Mouse (Mus musculus) liver, postnatal 0 days (tissue): Measurements from ENCODE around the gene Ptprd. TPM values are rescaled to one million over a fixed set of nuclear protein-coding genes. Genes with fewer than 3 reads are reported as not detected.

Experiments
- ATAC-seq: fragments of 200-750 bp; cut with Nextera tagmentation; 2 replicates; pipeline ENCODE4 v1.8.0; 2017; ENCODE audit warnings: mild to moderate bottlenecking, moderate library complexity
- DNase-seq: peaks from one replicate; pipeline ENCODE4 v3.0.0-alpha.2; 2016
- H3K27ac ChIP-seq: fragments of 300-500 bp; sonication (generic); 2 replicates; pipeline ENCODE4 v1.5.1; 2014; ENCODE audit warnings: antibody characterized with exemption, moderate library complexity, mild to moderate bottlenecking, low read depth
- H3K27me3 ChIP-seq: fragments of 300-500 bp; sonication (generic); 2 replicates; pipeline ENCODE4 v1.6.1; 2014; ENCODE audit warnings: low read length, control low read depth, mixed read lengths; ENCODE audit not compliant: insufficient read depth
- H3K36me3 ChIP-seq: fragments of 300-500 bp; sonication (generic); replicated peaks from 2 replicates; pipeline ENCODE4 v1.6.1; 2014; ENCODE audit warnings: mild to moderate bottlenecking, control low read depth, low read length, moderate library complexity, mixed read lengths; ENCODE audit not compliant: insufficient read depth
- H3K4me1 ChIP-seq: fragments of 300-500 bp; sonication (generic); 2 replicates; pipeline ENCODE4 v1.6.1; 2014; ENCODE audit warnings: antibody characterized with exemption, mild to moderate bottlenecking, control low read depth; ENCODE audit not compliant: insufficient read depth
- H3K4me2 ChIP-seq: fragments of 300-500 bp; sonication (generic); 2 replicates; pipeline ENCODE4 v1.6.1; 2014; ENCODE audit warnings: low read depth, mild to moderate bottlenecking, low read length, moderate library complexity, mixed read lengths
- H3K4me3 ChIP-seq: fragments of 300-500 bp; sonication (generic); 2 replicates; pipeline ENCODE4 v1.5.1; 2014; ENCODE audit warnings: low read depth, low read length
- H3K9ac ChIP-seq: fragments of 300-500 bp; sonication (generic); replicated peaks from 2 replicates; pipeline ENCODE4 v1.6.1; 2014; ENCODE audit warnings: mild to moderate bottlenecking, moderate library complexity
- H3K9me3 ChIP-seq: fragments of 300-500 bp; sonication (generic); 2 replicates; pipeline ENCODE4 v1.6.1; 2016; ENCODE audit warnings: mild to moderate bottlenecking, control low read depth, low read length, mixed read lengths
- CTCF ChIP-seq: sonication (generic); IDR thresholded peaks from 2 replicates; pipeline ENCODE4 v1.5.1; 2016; ENCODE audit warnings: antibody characterized with exemption, low read depth
- EP300 ChIP-seq: IDR thresholded peaks from 2 replicates; pipeline ENCODE4 v1.6.1; 2016; ENCODE audit warnings: antibody characterized with exemption, low read depth, mild to moderate bottlenecking
- WGBS: fragments of 180-500 bp; shearing (Covaris S2); extraction: QIAGEN DNeasy Blood & Tissue Kit; methylation state at CpG from one replicate; pipeline ENCODE4 v1.1.7; 2014; ENCODE audit not compliant: insufficient replicate concordance; 5-methylcytosine and 5-hydroxymethylcytosine counted together
- polyA plus RNA-seq: library from polyadenylated mRNA; unstranded; fragments of >200 nt; fragmentation: Nextera tagmentation; extraction: Ambion mirVana; gene quantifications from 2 replicates; pipeline ENCODE4 v1.2.1, GENCODE M21; 2015

Ptprd gene
- polyA plus RNA-seq, 1 experiment from 2014 or later = 9.3 TPM

DNA sequence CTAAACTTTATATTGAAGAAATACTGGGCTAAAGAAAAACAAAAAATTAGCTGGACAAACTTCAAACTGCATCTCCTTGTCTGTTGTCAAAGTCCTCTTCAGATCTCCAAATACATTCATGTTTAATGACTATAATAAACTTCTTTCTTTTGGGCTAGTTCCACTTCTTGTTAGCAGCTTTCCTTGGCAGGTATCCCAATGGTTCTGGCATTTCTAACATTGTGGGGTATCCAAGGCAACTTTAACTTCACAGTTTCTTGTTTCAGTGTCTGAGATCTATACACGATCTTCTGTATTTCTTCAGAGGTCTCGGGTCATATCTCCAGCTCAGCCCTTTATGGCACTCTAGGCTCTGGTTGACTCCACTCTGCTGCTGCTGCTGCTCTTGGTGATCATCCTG, 434.5 kb downstream of the Ptprd start:
- no peak for DNase-seq
- TF ChIP-seq CTCF (no peak), EP300 (no peak)
- Histone ChIP-seq H3K4me1 (no peaks in the 10 kb centered on the region), H3K9ac (no peak overlapping the region), H3K36me3 (no peaks in the 10 kb centered on the region), H3K4me2 (no peak overlapping the region), H3K27me3 (no peaks in the 10 kb centered on the region), H3K9me3 (no peaks in the 10 kb centered on the region), H3K4me3 (no peak overlapping the region), H3K27ac (no peak overlapping the region)
- 66% methylated on average over 2 of the region's 2 CpGs for WGBS
- no peak for ATAC-seq

DNA sequence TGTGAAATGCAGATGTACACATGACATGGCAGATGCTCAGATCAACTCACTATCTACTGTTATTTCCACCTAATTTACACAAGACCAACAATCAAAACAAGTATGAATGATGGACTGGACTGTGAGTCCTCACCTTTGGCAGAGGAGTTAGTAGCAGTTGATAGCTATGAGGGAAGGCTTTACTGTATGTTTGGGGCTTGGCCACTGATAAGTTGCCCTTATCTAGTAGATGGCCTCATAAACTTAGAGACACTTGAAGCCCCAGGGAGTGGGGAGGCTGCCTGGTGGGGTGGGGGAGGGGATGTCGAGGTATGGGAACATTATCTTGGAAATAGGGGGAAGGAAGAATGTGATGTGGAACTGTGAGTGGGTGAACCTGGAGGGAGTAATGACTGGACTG, 448.0 kb downstream of the Ptprd start:
- Histone ChIP-seq H3K36me3 (no peaks in the 10 kb centered on the region), H3K4me3 (no peak overlapping the region), H3K9ac (no peak overlapping the region), H3K4me1 (no peaks in the 10 kb centered on the region), H3K4me2 (no peak overlapping the region), H3K9me3 (no peaks in the 10 kb centered on the region), H3K27me3 (no peaks in the 10 kb centered on the region), H3K27ac (no peak overlapping the region)
- WGBS = 30% methylated on average over 1 of the region's 1 CpGs
- TF ChIP-seq EP300 (no peak), CTCF (no peak)
- DNase-seq (no peak), ATAC-seq (no peak)

DNA sequence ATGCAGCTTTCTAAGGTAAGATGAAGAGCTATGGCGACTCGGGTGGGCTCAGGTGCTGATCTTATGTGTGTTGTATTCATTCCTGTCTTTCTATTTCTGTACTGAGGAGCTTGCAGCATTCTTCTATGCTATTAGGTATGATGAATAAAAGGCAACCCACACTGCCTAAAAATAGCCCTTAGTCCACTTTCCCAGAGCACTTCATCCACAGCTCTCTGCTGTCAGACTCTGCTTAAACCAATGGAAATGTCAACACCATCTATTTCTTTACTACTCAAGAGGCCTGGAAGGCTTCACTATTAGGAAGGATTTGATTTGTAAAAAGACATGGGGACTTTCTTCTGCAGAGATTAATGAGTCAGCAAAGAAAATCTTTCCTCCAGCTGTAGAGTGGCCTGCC, 468.4 kb downstream of the Ptprd start:
- no peak overlapping the region for H3K4me2 ChIP-seq
- no peak overlapping the region for H3K4me3 ChIP-seq
- no peak overlapping the region for H3K27ac ChIP-seq
- H3K9ac ChIP-seq = no peak overlapping the region
- no peaks in the 10 kb centered on the region for H3K27me3 ChIP-seq
- TF ChIP-seq EP300 (no peak), CTCF (no peak)
- no peaks in the 10 kb centered on the region for H3K4me1 ChIP-seq
- H3K36me3 ChIP-seq = no peaks in the 10 kb centered on the region
- H3K9me3 ChIP-seq = no peaks in the 10 kb centered on the region
- ATAC-seq (no peak), DNase-seq (no peak)
- WGBS = 86% methylated on average over 2 of the region's 2 CpGs

DNA sequence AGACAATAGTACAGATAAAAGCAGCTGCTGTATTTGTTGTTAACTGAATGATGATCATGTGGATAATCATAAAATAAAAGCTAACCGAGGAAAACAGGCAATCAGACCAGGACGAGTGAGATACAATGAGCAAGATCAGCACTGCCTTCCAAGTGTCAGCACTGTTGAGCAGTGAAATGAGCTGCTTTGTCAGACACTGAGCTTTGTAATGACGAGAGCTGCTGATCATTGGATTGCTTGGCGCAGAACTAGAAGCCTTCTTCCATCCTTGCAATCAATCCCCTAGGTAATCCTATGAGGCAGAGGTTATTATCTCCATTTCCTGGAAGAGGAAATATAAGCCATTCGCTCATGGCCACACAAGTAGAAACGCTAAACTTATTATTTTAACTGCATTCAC, 489.9 kb downstream of the Ptprd start:
- no peak for ATAC-seq
- 70% methylated on average over 6 of the region's 6 CpGs for WGBS
- TF ChIP-seq EP300 (no peak), CTCF (no peak)
- no peak overlapping the region for H3K9ac ChIP-seq
- H3K36me3 ChIP-seq = no peaks in the 10 kb centered on the region
- no peaks in the 10 kb centered on the region for H3K27me3 ChIP-seq
- no peaks in the 10 kb centered on the region for H3K9me3 ChIP-seq
- H3K4me1 ChIP-seq = no peaks in the 10 kb centered on the region
- no peak for DNase-seq
- H3K4me2 ChIP-seq = no peak overlapping the region
- no peak overlapping the region for H3K4me3 ChIP-seq
- no peak overlapping the region for H3K27ac ChIP-seq

DNA sequence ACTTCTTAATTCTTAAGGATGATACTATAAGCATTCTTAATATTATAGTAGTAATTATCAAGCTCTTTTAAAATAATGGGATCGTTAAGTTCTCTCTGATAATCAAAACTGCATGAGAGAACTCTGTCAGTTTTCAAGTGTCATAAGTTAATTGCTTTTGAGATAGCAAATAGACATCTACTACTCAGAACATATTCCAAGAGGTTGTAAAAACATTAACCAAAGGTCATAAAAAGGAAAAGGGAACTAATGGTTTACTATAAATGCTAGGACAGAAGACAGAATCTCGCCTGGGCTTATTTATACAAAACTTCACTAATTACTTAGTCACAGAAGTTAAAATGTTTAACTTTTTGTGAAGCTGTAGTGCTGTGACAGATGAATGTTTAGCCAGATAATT, 494.0 kb downstream of the Ptprd start:
- WGBS = 47% methylated on average over 2 of the region's 2 CpGs
- no peak overlapping the region for H3K9ac ChIP-seq
- H3K4me1 ChIP-seq = no peaks in the 10 kb centered on the region
- H3K4me3 ChIP-seq = no peak overlapping the region
- no peak for TF ChIP-seq CTCF
- H3K4me2 ChIP-seq = no peak overlapping the region
- no peak for ATAC-seq
- H3K36me3 ChIP-seq = no peaks in the 10 kb centered on the region
- H3K9me3 ChIP-seq = no peaks in the 10 kb centered on the region
- no peak for DNase-seq
- no peak overlapping the region for H3K27ac ChIP-seq
- no peaks in the 10 kb centered on the region for H3K27me3 ChIP-seq

DNA sequence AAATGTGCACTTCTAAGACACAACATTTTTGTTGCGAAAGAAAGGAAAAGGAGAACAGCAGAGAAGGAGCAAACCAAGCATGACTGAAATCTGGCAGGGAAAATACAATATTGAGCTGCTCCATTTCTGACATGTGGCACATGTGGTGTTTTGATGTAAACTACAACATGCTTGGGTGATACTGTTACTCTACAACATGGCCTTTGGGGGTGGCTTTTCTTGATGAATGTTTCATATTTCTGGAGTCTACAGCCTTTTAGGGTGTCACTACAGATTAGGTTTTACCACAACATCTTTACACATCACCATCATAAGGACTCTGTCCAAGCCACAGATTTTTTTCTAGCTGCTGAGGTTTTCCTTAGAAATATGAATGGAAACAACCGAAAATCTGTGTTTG, 501.5 kb downstream of the Ptprd start:
- Histone ChIP-seq H3K27me3 (no peaks in the 10 kb centered on the region), H3K4me1 (no peaks in the 10 kb centered on the region), H3K36me3 (no peaks in the 10 kb centered on the region), H3K4me3 (no peak overlapping the region), H3K9me3 (no peaks in the 10 kb centered on the region), H3K9ac (no peak overlapping the region), H3K27ac (no peak overlapping the region), H3K4me2 (no peak overlapping the region)
- DNase-seq = no peak
- TF ChIP-seq CTCF (no peak), EP300 (no peak)
- no peak for ATAC-seq
- WGBS = 78% methylated on average over 2 of the region's 2 CpGs

DNA sequence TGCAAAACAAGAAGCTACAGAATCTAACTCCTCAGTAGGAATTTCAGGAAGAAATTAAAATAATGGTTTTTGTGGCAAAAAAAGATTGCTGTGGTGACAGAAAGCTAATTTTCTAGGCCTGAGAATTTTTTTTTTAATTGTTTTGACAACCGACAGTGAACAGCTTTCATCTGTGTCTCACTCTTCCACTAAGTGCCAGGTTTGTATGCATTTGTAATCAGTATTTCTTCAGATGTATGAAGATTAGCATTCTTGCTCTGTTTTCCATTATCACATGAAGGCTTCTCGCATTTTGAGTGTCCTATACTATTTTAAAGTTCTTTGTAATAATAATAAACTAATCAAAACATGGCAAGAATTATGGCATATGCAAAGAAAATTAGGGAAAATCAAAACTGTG, 513.5 kb downstream of the Ptprd start:
- Histone ChIP-seq H3K4me1 (no peaks in the 10 kb centered on the region), H3K9ac (no peak overlapping the region), H3K27ac (no peak overlapping the region), H3K36me3 (no peaks in the 10 kb centered on the region), H3K9me3 (no peaks in the 10 kb centered on the region), H3K4me3 (no peak overlapping the region), H3K4me2 (no peak overlapping the region), H3K27me3 (no peaks in the 10 kb centered on the region)
- no peak for TF ChIP-seq CTCF
- TF ChIP-seq EP300 = no peak
- DNase-seq (no peak), ATAC-seq (no peak)
- whole genome bisulfite sequencing = 66% methylated on average over 2 of the region's 2 CpGs
